Mouse (Mus musculus): ENCODE data around the gene Olfr220.

- TF ChIP-seq CTCF (IDR thresholded peaks at IDR 0.05; ENCODE audit: low read depth, low read length) (no peak), POLR2A (IDR thresholded peaks at IDR 0.05; ENCODE audit: insufficient read depth, low read length) (no peak), EP300 (IDR thresholded peaks at IDR 0.05; ENCODE audit: insufficient read depth, low read depth, low read length) (no peak)
Measured at GRCm38 (mm10) chr1:174426180-174426986, 15.5 kb upstream of the Olfr220 start.

All from ES-Bruce4 (cell line).